Mouse (Mus musculus) kidney, embryonic 14.5 days (tissue): ENCODE results near the gene Rarb. TPM values are rescaled to one million over a fixed set of nuclear protein-coding genes. Genes with fewer than 3 reads are reported as not detected.
"Not testable (repeated sequence)": the region's sequence is repeated elsewhere in the genome, so short reads cannot be mapped to it uniquely, and the experiment has no call there.

ENCODE experiments used
- ATAC-seq: fragments of 200-750 bp; cut with Nextera tagmentation; 2 replicates; pipeline ENCODE4 v1.8.0; 2017; ENCODE audit warnings: moderate number of reproducible peaks, mild to moderate bottlenecking, moderate TSS enrichment, moderate library complexity; ENCODE audit not compliant: low FRiP score, low TSS enrichment
- H3K27ac ChIP-seq: fragments of 300-500 bp; sonication (generic); 2 replicates; pipeline ENCODE4 v1.5.1; 2014; ENCODE audit warnings: low read depth, mild to moderate bottlenecking, low read length, moderate library complexity, mixed read lengths
- H3K27me3 ChIP-seq: fragments of 300-500 bp; sonication (generic); 2 replicates; pipeline ENCODE4 v1.6.1; 2014; ENCODE audit warnings: mild to moderate bottlenecking, low read length; ENCODE audit not compliant: control insufficient read depth, insufficient read depth
- H3K36me3 ChIP-seq: fragments of 300-500 bp; sonication (generic); 2 replicates; pipeline ENCODE4 v1.6.1; 2014; ENCODE audit warnings: low read length, mixed read lengths; ENCODE audit not compliant: control insufficient read depth, insufficient read depth
- H3K4me1 ChIP-seq: fragments of 300-500 bp; sonication (generic); 2 replicates; pipeline ENCODE4 v1.6.1; 2014; ENCODE audit warnings: low read length, mixed read lengths; ENCODE audit not compliant: control insufficient read depth, insufficient read depth
- H3K4me2 ChIP-seq: fragments of 300-500 bp; sonication (generic); replicated peaks from 2 replicates; pipeline ENCODE4 v1.6.1; 2014; ENCODE audit warnings: low read depth, mild to moderate bottlenecking, low read length
- H3K4me3 ChIP-seq: fragments of 300-500 bp; sonication (generic); 2 replicates; pipeline ENCODE4 v1.5.1; 2014; ENCODE audit warnings: mild to moderate bottlenecking, low read length
- H3K9ac ChIP-seq: fragments of 300-500 bp; sonication (generic); 2 replicates; pipeline ENCODE4 v1.6.1; 2014; ENCODE audit warnings: low read depth, mild to moderate bottlenecking, low read length, moderate library complexity
- H3K9me3 ChIP-seq: fragments of 300-500 bp; sonication (generic); 2 replicates; pipeline ENCODE4 v1.6.1; 2016; ENCODE audit warnings: low read length; ENCODE audit not compliant: control insufficient read depth
- WGBS: fragments of 180-500 bp; shearing (Covaris S2); extraction: QIAGEN DNeasy Blood & Tissue Kit; methylation state at CpG from one replicate; pipeline ENCODE4 v1.1.7; 2014; 5-methylcytosine and 5-hydroxymethylcytosine counted together
- polyA plus RNA-seq: library from polyadenylated mRNA; unstranded; fragments of >200 nt; fragmentation: Nextera tagmentation; extraction: Ambion mirVana; gene quantifications from 2 replicates; pipeline ENCODE4 v1.2.1, GENCODE M21; 2014

The Rarb gene
- polyA plus RNA-seq, 1 experiment from 2014 or later: 44.3 TPM

- 59% methylated on average over 2 of the region's 2 CpGs for WGBS
- no peak overlapping the region for H3K4me2 ChIP-seq
- no peaks in the 10 kb centered on the region for H3K36me3 ChIP-seq
- no peak overlapping the region for H3K4me3 ChIP-seq
- H3K4me1 ChIP-seq: no peaks in the 10 kb centered on the region; the same call in 1 of the 2 replicates
- no peaks in the 10 kb centered on the region for H3K27me3 ChIP-seq
- no peak overlapping the region for H3K9ac ChIP-seq
- H3K9me3 ChIP-seq: no peaks in the 10 kb centered on the region
- ATAC-seq: no peak
- no peak overlapping the region for H3K27ac ChIP-seq
Measured at GRCm38 (mm10) chr14:16776723-16777381, 42.1 kb downstream of the Rarb start.

- WGBS: 78% methylated on average over 3 of the region's 3 CpGs
- H3K4me3 ChIP-seq: no peak overlapping the region
- no peak for ATAC-seq
- H3K36me3 ChIP-seq: no peaks in the 10 kb centered on the region
- H3K4me2 ChIP-seq: no peak overlapping the region
- no peaks in the 10 kb centered on the region for H3K9me3 ChIP-seq
- no peak overlapping the region for H3K27ac ChIP-seq
- no peaks in the 10 kb centered on the region; the same call in 1 of the 2 replicates for H3K4me1 ChIP-seq
- H3K27me3 ChIP-seq: no peaks in the 10 kb centered on the region
- H3K9ac ChIP-seq: no peak overlapping the region
Measured at GRCm38 (mm10) chr14:16772927-16773326, 46.0 kb downstream of the Rarb start.

- no peaks in the 10 kb centered on the region for H3K36me3 ChIP-seq
- peak; percentile 24; the same call in 1 of the 2 replicates for ATAC-seq
- no peak overlapping the region for H3K4me2 ChIP-seq
- no peak overlapping the region for H3K9ac ChIP-seq
- H3K4me1 ChIP-seq: no peaks in the 10 kb centered on the region
- H3K27ac ChIP-seq: peak overlapping the region; percentile 25; the same call in 1 of the 2 replicates
- WGBS: 63% methylated on average over 1 of the region's 1 CpGs
- H3K9me3 ChIP-seq: no peaks in the 10 kb centered on the region
- H3K4me3 ChIP-seq: no peak overlapping the region
- no peaks in the 10 kb centered on the region for H3K27me3 ChIP-seq
Measured at GRCm38 (mm10) chr14:16765891-16766290, 53.1 kb downstream of the Rarb start.

- Histone ChIP-seq H3K9me3 (no peaks in the 10 kb centered on the region), H3K4me1 (no peaks in the 10 kb centered on the region), H3K27me3 (no peaks in the 10 kb centered on the region), H3K27ac (no peak overlapping the region), H3K4me3 (no peak overlapping the region), H3K9ac (no peak overlapping the region), H3K36me3 (no peaks in the 10 kb centered on the region), H3K4me2 (no peak overlapping the region)
- peak; percentile 66; the same call in 1 of the 2 replicates for ATAC-seq
Measured at GRCm38 (mm10) chr14:16762773-16763172, 56.2 kb downstream of the Rarb start.

- 51% methylated on average over 6 of the region's 6 CpGs for WGBS
- no peak for ATAC-seq
- no peak overlapping the region for H3K27ac ChIP-seq
- no peaks in the 10 kb centered on the region for H3K4me1 ChIP-seq
- no peak overlapping the region for H3K4me3 ChIP-seq
- no peak overlapping the region for H3K4me2 ChIP-seq
- H3K27me3 ChIP-seq: no peaks in the 10 kb centered on the region
- H3K9ac ChIP-seq: no peak overlapping the region
- H3K9me3 ChIP-seq: no peaks in the 10 kb centered on the region
- H3K36me3 ChIP-seq: no peaks in the 10 kb centered on the region
Measured at GRCm38 (mm10) chr14:16758773-16759434, 60.1 kb downstream of the Rarb start.

GRCm38 (mm10) chr14:16755601-16756000 is 63.4 kb downstream of the Rarb start:
- not testable (repeated sequence) for H3K9ac ChIP-seq, H3K4me2 ChIP-seq, H3K36me3 ChIP-seq, H3K4me1 ChIP-seq, H3K4me3 ChIP-seq, H3K27ac ChIP-seq, H3K9me3 ChIP-seq, H3K27me3 ChIP-seq, ATAC-seq
- WGBS: 100% methylated on average over 1 of the region's 1 CpGs

- Histone ChIP-seq H3K4me3 (no peak overlapping the region), H3K27me3 (no peaks in the 10 kb centered on the region), H3K27ac (no peak overlapping the region), H3K4me2 (no peak overlapping the region), H3K36me3 (no peaks in the 10 kb centered on the region), H3K9me3 (no peaks in the 10 kb centered on the region), H3K9ac (no peak overlapping the region), H3K4me1 (no peaks in the 10 kb centered on the region)
- WGBS: 65% methylated on average over 1 of the region's 1 CpGs
- ATAC-seq: no peak
Measured at GRCm38 (mm10) chr14:16752648-16753047, 66.3 kb downstream of the Rarb start.

- Histone ChIP-seq H3K4me1 (no peaks in the 10 kb centered on the region), H3K9ac (no peak overlapping the region), H3K36me3 (no peaks in the 10 kb centered on the region), H3K27ac (no peak overlapping the region), H3K4me2 (no peak overlapping the region), H3K27me3 (no peaks in the 10 kb centered on the region), H3K4me3 (no peak overlapping the region), H3K9me3 (no peaks in the 10 kb centered on the region)
- no peak for ATAC-seq
- WGBS: 86% methylated on average over 2 of the region's 2 CpGs
Measured at GRCm38 (mm10) chr14:16746982-16747578, 71.9 kb downstream of the Rarb start.
